Mouse (Mus musculus): ENCODE results near the gene Vmn1r58.
A peak's percentile ranks its signal among the peaks of the same experiment; 100 is the strongest.
"Not testable (repeated sequence)": the region's sequence is repeated elsewhere in the genome, so short reads cannot be mapped to it uniquely, and the experiment has no call there.

Vmn1r58 gene

DNA sequence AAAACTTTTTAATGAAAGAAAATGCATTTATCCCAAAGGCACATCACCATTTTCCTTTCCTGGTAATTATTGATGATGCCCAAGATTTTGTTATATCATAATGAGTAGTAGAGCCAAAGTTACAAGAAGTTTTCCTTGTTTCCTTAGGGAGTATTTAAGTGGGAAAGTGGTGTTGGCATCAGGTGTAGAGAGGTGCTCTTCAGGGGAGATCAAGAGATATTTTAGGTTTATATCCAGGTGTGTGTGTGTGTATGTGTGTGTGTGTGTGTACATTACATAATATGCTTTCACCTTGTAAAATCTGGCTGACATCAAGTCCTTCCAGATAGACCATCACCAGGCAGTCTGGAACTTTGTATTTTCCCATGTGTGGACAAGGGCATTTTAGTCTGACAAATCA lies at the start of gene Vmn1r58:
Gene Vmn1r58 (minus strand): TSS at position 101 of the 400 bp plus-strand sequence.
- not testable (repeated sequence) for DNase-seq (ENCODE audit: extremely low read depth, insufficient read length, low spot score)

GRCm38 (mm10) chr7:5456674-5457073 lies 43.5 kb upstream of the Vmn1r58 start, which contains the start of gene Vmn1r59:
TSS of gene Vmn1r59 (minus strand) at chr7:5456774.
- DNase-seq (ENCODE audit: extremely low read depth, insufficient read length, low spot score): no peak

DNA sequence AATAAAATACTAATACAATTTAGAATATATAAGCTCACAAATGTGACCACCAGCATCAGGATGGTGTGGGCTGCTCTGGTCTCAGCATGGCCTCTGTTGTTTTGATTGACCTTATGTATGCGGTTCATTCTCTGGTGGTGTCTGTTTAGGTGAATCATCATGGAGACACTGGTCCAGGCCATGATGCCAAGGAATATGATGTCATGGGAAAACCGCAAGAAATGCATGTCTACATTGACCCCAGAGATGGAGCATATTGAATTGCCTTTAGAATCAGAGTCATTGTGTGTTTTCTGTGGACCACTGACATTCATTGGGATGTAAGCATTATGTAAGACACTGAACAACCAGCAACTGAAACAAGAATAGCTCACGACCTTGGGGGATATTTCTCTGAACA lies 40.8 kb upstream of the Vmn1r58 start:
- DNase-seq (ENCODE audit: extremely low read depth, insufficient read length, low spot score): not testable (repeated sequence)

DNA sequence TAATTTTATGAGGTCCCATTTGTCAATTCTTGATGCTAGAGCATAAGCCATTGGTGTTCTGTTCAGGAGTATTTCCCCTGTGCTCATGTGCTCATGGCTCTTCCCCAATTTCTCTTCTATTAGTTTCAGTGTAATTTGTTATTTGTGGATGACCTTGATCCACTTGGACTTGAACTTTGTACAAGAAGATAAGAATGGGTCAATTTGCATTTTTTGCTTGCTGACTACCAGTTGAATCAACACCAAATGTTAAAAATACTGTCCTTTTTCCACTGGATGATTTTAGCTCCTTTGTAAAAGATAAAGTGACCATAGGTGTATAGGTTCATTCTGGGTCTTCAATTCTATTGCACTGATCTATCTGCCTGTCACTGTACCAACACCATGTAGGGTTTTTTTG lies 35.4 kb upstream of the Vmn1r58 start:
- DNase-seq (ENCODE audit: extremely low read depth, insufficient read length, low spot score): no peak

DNA sequence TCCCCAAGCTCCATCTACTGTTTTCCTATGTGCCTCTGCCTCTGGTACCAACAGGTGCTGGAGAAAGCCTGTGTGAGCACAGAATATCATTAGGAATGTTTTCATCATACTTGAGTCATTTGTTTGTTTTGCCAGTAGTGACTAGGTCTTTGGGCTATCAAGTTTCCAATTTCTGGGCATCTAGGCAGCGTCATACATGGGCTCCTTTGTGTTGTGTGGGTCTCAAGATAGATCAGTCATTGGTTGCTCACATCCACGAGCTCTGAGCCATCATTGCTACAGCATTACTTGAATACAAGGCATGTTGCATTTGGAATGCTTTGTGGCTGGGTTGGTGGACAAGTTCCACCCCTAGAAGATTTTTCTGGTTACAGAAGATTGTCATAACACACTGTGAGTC lies 7.0 kb downstream of the Vmn1r58 start:
- DNase-seq (ENCODE audit: extremely low read depth, insufficient read length, low spot score): peak; percentile 22

- no peak for DNase-seq (ENCODE audit: extremely low read depth, insufficient read length, low spot score)
Measured at GRCm38 (mm10) chr7:5366724-5367123, 46.5 kb downstream of the Vmn1r58 start.

DNA sequence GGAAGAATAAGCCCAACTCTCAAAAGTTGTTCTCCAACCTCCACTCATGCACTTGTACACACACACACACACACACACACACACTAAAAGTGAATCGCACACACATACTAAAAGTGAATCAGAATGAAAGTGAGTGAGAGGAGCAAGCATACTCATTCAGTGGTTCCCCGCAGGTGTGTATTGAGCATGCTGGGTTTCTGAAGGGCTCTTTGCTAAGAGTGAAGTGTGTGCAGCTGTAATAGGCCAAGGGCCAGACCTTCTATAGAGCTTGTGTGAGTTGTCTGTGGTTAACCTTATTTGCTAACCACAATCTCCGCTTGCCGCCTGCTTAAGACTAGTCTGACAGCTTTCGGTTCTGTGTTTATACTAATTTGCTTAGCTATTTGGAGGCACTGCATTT lies 49.6 kb downstream of the Vmn1r58 start:
- no peak for DNase-seq (ENCODE audit: extremely low read depth, insufficient read length, low spot score)
